Mouse (Mus musculus) heart, adult 2 months (tissue): ENCODE results near the gene Rbbp6. TPM values are rescaled to one million over a fixed set of nuclear protein-coding genes. Genes with fewer than 3 reads are reported as not detected.

Experiments used
- DNase-seq, 2 experiments: peaks; one replicate each; pipeline ENCODE4 v3.0.0; 2021
- H3K27ac ChIP-seq: fragments of 200-600 bp; 2 replicates; pipeline ENCODE4 v1.8.1; 2022
- H3K27me3 ChIP-seq: fragments of 200-500 bp; 2 replicates; pipeline ENCODE4 v1.6.1; 2012; ENCODE audit warnings: mild to moderate bottlenecking, low read length, inconsistent platforms, mixed read lengths; ENCODE audit not compliant: control insufficient read depth, insufficient read depth
- H3K36me3 ChIP-seq: fragments of 200-500 bp; 2 replicates; pipeline ENCODE4 v1.6.1; 2012; ENCODE audit warnings: low read length, inconsistent platforms; ENCODE audit not compliant: control insufficient read depth, insufficient read depth
- H3K4me1 ChIP-seq: fragments of 200-500 bp; 2 replicates; pipeline ENCODE4 v1.6.1; 2011; ENCODE audit warnings: low read length; ENCODE audit not compliant: control insufficient read depth, insufficient read depth
- H3K4me3 ChIP-seq: fragments of 200-600 bp; 2 replicates; pipeline ENCODE4 v1.8.1; 2022
- H3K79me2 ChIP-seq: fragments of 200-500 bp; replicated peaks from 2 replicates; pipeline ENCODE4 v1.6.1; 2012; ENCODE audit warnings: mild to moderate bottlenecking, inconsistent platforms, low read length, moderate library complexity, mixed read lengths; ENCODE audit not compliant: control insufficient read depth, insufficient read depth
- H3K9ac ChIP-seq: fragments of 200-500 bp; 2 replicates; pipeline ENCODE4 v1.6.1; 2012; ENCODE audit warnings: low read depth, mild to moderate bottlenecking, control low read depth, inconsistent platforms, low read length, mixed read lengths
- CTCF ChIP-seq: fragments of 200-600 bp; IDR thresholded peaks from 2 replicates; pipeline ENCODE4 v1.8.1; 2022; ENCODE audit warnings: antibody characterized with exemption, mild to moderate bottlenecking, moderate library complexity
- EP300 ChIP-seq: fragments of 200-500 bp; IDR thresholded peaks from 2 replicates; pipeline ENCODE4 v1.6.1; 2011; ENCODE audit warnings: low read depth, low read length, control low read depth; ENCODE audit not compliant: insufficient read depth
- POLR2A ChIP-seq: fragments of 200-500 bp; IDR thresholded peaks from 2 replicates; pipeline ENCODE4 v1.6.1; 2011; ENCODE audit warnings: mild to moderate bottlenecking, low read depth, low read length, control low read depth; ENCODE audit not compliant: insufficient read depth
- WGBS: fragments of 180-500 bp; shearing (Covaris S2); methylation state at CpG from one replicate; pipeline ENCODE4 v1.1.7; 2018; 5-methylcytosine and 5-hydroxymethylcytosine counted together
- intact Hi-C: fragments of 180-260 bp; cut with DNase I; formaldehyde crosslinking; loops from one replicate; pipeline ENCODE4 v1.15.1; 2025
- polyA plus RNA-seq: library from polyadenylated mRNA; depleted of rRNA; stranded (reverse); fragments of >200 nt; gene quantifications from 2 replicates; pipeline ENCODE4 v1.2.3, GENCODE M21; 2012
- total RNA-seq, 2 experiments: library from RNA; stranded (reverse); gene quantifications; 2 replicates each; pipeline ENCODE4 v1.2.3; 2021

Gene Rbbp6
- total and polyA plus RNA-seq, 3 experiments, result 9.0 to 29.8 (median 28.9) TPM

- Histone ChIP-seq H3K27ac (no peak overlapping the region), H3K27me3 (peaks cover 1% of the 10 kb centered on the region; the same call in 1 of the 2 replicates), H3K9ac (no peak overlapping the region), H3K4me1 (no peaks in the 10 kb centered on the region), H3K36me3 (peaks cover 6% of the 10 kb centered on the region), H3K4me3 (no peak overlapping the region), H3K79me2 (no peaks in the 10 kb centered on the region)
- intact Hi-C loops, result loop anchor here (5.0 kb wide), 1 partner anchor 178 kb away; no protein-coding TSS in a partner anchor
- DNase-seq, result no peak
- TF ChIP-seq EP300 (no peak), CTCF (no peak), POLR2A (no peak)
- 94% methylated on average over 5 of the region's 5 CpGs for WGBS
Measured at GRCm38 (mm10) chr7:123004442-123004841, 39.0 kb downstream of the Rbbp6 start.

GRCm38 (mm10) chr7:123006251-123006650, 40.8 kb downstream of the Rbbp6 start:
- WGBS, result 57% methylated on average over 2 of the region's 2 CpGs
- peaks cover 1% of the 10 kb centered on the region; the same call in 1 of the 2 replicates for H3K27me3 ChIP-seq
- H3K4me3 ChIP-seq, result no peak overlapping the region
- H3K36me3 ChIP-seq, result no peaks in the 10 kb centered on the region
- intact Hi-C loops, result no loop called here
- TF ChIP-seq CTCF (no peak), EP300 (no peak), POLR2A (no peak)
- no peaks in the 10 kb centered on the region for H3K79me2 ChIP-seq
- no peaks in the 10 kb centered on the region for H3K4me1 ChIP-seq
- H3K9ac ChIP-seq, result no peak overlapping the region
- no peak for DNase-seq
- H3K27ac ChIP-seq, result no peak overlapping the region

GRCm38 (mm10) chr7:123007743-123008142, 42.3 kb downstream of the Rbbp6 start:
- peaks cover 1% of the 10 kb centered on the region; the same call in 1 of the 2 replicates for H3K27me3 ChIP-seq
- no peak overlapping the region for H3K27ac ChIP-seq
- no peaks in the 10 kb centered on the region for H3K36me3 ChIP-seq
- H3K4me3 ChIP-seq, result no peak overlapping the region
- TF ChIP-seq EP300 (no peak), POLR2A (no peak), CTCF (no peak)
- DNase-seq, result no peak
- 59% methylated on average over 4 of the region's 4 CpGs for WGBS
- intact Hi-C loops, result no loop called here
- H3K4me1 ChIP-seq, result no peaks in the 10 kb centered on the region
- no peak overlapping the region for H3K9ac ChIP-seq
- H3K79me2 ChIP-seq, result no peaks in the 10 kb centered on the region

- TF ChIP-seq EP300, result no peak
- no peak for TF ChIP-seq CTCF
- TF ChIP-seq POLR2A, result no peak
- Histone ChIP-seq H3K4me3 (no peak overlapping the region), H3K27ac (no peak overlapping the region), H3K9ac (no peak overlapping the region), H3K36me3 (no peaks in the 10 kb centered on the region), H3K79me2 (no peaks in the 10 kb centered on the region), H3K27me3 (no peaks in the 10 kb centered on the region), H3K4me1 (no peaks in the 10 kb centered on the region)
- intact Hi-C loops, result no loop called here
- DNase-seq, result no peak
- WGBS, result 77% methylated on average over 5 of the region's 5 CpGs
Measured at GRCm38 (mm10) chr7:123013466-123013865, 48.0 kb downstream of the Rbbp6 start.

- no peaks in the 10 kb centered on the region for H3K79me2 ChIP-seq
- H3K4me3 ChIP-seq, result no peak overlapping the region
- no peaks in the 10 kb centered on the region for H3K27me3 ChIP-seq
- DNase-seq, result no peak
- H3K36me3 ChIP-seq, result no peaks in the 10 kb centered on the region
- TF ChIP-seq EP300 (no peak), CTCF (no peak), POLR2A (no peak)
- H3K4me1 ChIP-seq, result no peaks in the 10 kb centered on the region
- H3K27ac ChIP-seq, result no peak overlapping the region
- no peak overlapping the region for H3K9ac ChIP-seq
- intact Hi-C loops, result no loop called here
- WGBS, result 68% methylated on average over 7 of the region's 7 CpGs
Measured at GRCm38 (mm10) chr7:123014729-123015128, 49.2 kb downstream of the Rbbp6 start.

GRCm38 (mm10) chr7:123017627-123018026, 52.1 kb downstream of the Rbbp6 start:
- peak in 1 of 2 experiments; percentile 47 for DNase-seq
- Histone ChIP-seq H3K9ac (no peak overlapping the region), H3K27ac (no peak overlapping the region), H3K27me3 (no peaks in the 10 kb centered on the region), H3K4me3 (no peak overlapping the region), H3K4me1 (no peaks in the 10 kb centered on the region), H3K36me3 (no peaks in the 10 kb centered on the region), H3K79me2 (no peaks in the 10 kb centered on the region)
- TF ChIP-seq CTCF, result peak; percentile 86
- no peak for TF ChIP-seq EP300
- no peak for TF ChIP-seq POLR2A
- intact Hi-C loops, result loop anchor here (2.0 kb wide), 1 partner anchor 447 kb away; no protein-coding TSS in a partner anchor
- WGBS, result 29% methylated on average over 3 of the region's 3 CpGs
